ENCODE assay signal across 25 mouse cellular contexts in genomic region chr14:14490501-14490900, GRCm38 (mm10).
"Had no signal": no experiment of that assay in that cellular context is flagged by ENCODE, and none has a peak within 500 bp of the region (broad histone marks: within the 10 kb centered on the region; RNA-seq: fewer than 3 reads in every experiment).

No protein-coding gene starts in this region.

- H3K9me3 ChIP-seq: heart, embryonic 10.5 days; heart, embryonic 12.5 days; hindbrain, embryonic 10.5 days; hindbrain, embryonic 12.5 days; intestine, embryonic 15.5 days; limb, embryonic 10.5 days; limb, embryonic 12.5 days; liver, embryonic 13.5 days; liver, embryonic 15.5 days had no signal

- H3K9ac ChIP-seq: heart, embryonic 12.5 days; hindbrain, embryonic 12.5 days; hindbrain, embryonic 14.5 days; intestine, embryonic 15.5 days; limb, embryonic 12.5 days; liver, embryonic 13.5 days; liver, embryonic 15.5 days had no signal

- DNase-seq: gastrocnemius, adult 2 months; gastrocnemius, postnatal 10 days; gastrocnemius, postnatal 25 days; heart, adult 2 months; heart, postnatal 10 days; heart, postnatal 4 days; kidney, adult 18-20 months; kidney, adult 8-10 months; kidney, postnatal 10 days; kidney, postnatal 25 days; kidney, postnatal 4 days; liver; liver, embryonic 13.5 days had no signal

- H3K4me2 ChIP-seq: heart, embryonic 12.5 days; hindbrain, embryonic 12.5 days; hindbrain, embryonic 14.5 days; intestine, embryonic 15.5 days; limb, embryonic 12.5 days; liver, embryonic 11.5 days; liver, embryonic 13.5 days; liver, embryonic 15.5 days had no signal

- H3K4me3 ChIP-seq: gastrocnemius, adult 2 months; heart, adult 2 months; heart, embryonic 10.5 days; heart, embryonic 12.5 days; hindbrain, embryonic 10.5 days; hindbrain, embryonic 12.5 days; intestine, embryonic 15.5 days; layer of hippocampus, adult 2 months; left cerebral cortex, adult 2 months; limb, embryonic 10.5 days; limb, embryonic 12.5 days; liver, embryonic 13.5 days; liver, embryonic 15.5 days had no signal

- H3K27me3 ChIP-seq: heart, embryonic 12.5 days; hindbrain, embryonic 12.5 days; intestine, embryonic 15.5 days; limb, embryonic 12.5 days; liver, embryonic 13.5 days; liver, embryonic 15.5 days had no signal

- H3K27ac ChIP-seq: gastrocnemius, adult 2 months; heart, adult 2 months; heart, embryonic 10.5 days; hindbrain, embryonic 10.5 days; hindbrain, embryonic 12.5 days; hindbrain, embryonic 14.5 days; intestine, embryonic 15.5 days; layer of hippocampus, adult 2 months; left cerebral cortex, adult 2 months; limb, embryonic 10.5 days; limb, embryonic 12.5 days; liver, embryonic 13.5 days; liver, embryonic 15.5 days had no signal

- H3K4me1 ChIP-seq: heart, embryonic 10.5 days; hindbrain, embryonic 10.5 days; hindbrain, embryonic 12.5 days; intestine, embryonic 15.5 days; limb, embryonic 10.5 days; limb, embryonic 12.5 days; liver, embryonic 13.5 days; liver, embryonic 15.5 days had no signal

- H3K36me3 ChIP-seq: heart, embryonic 10.5 days; heart, embryonic 12.5 days; hindbrain, embryonic 10.5 days; hindbrain, embryonic 12.5 days; intestine, embryonic 15.5 days; limb, embryonic 10.5 days; limb, embryonic 12.5 days; liver, embryonic 13.5 days; liver, embryonic 15.5 days had no signal
